Mouse (Mus musculus): Measurements from ENCODE around the gene Slc8b1.
"Not testable (repeated sequence)": the region's sequence is repeated elsewhere in the genome, so short reads cannot be mapped to it uniquely, and the experiment has no call there.

Slc8b1 gene

GRCm38 (mm10) chr5:120497071-120497470 is 13.9 kb upstream of the Slc8b1 start:
- no peak for DNase-seq

GRCm38 (mm10) chr5:120499202-120499601 is 11.8 kb upstream of the Slc8b1 start:
- no peak for DNase-seq

- not testable (repeated sequence) for DNase-seq
These were observed 10.4 kb upstream of the Slc8b1 start for GRCm38 (mm10) chr5:120500609-120501008.

GRCm38 (mm10) chr5:120502147-120502621 is 8.8 kb upstream of the Slc8b1 start:
- no peak for DNase-seq

- no peak for DNase-seq
These were observed 8.3 kb upstream of the Slc8b1 start for GRCm38 (mm10) chr5:120502675-120503143.

- peak; percentile 38 to 46 for DNase-seq
These were observed 7.7 kb upstream of the Slc8b1 start, which contains the start of gene Plbd2 for GRCm38 (mm10) chr5:120503144-120503795. TSS of gene Plbd2 (minus strand) at chr5:120503625.

- DNase-seq: peak; percentile 32 to 48
These were observed 5.6 kb upstream of the Slc8b1 start for GRCm38 (mm10) chr5:120505368-120505767.

GRCm38 (mm10) chr5:120505781-120506180 is 5.2 kb upstream of the Slc8b1 start:
- no peak for DNase-seq

- no peak for DNase-seq
These were observed 4.5 kb upstream of the Slc8b1 start for GRCm38 (mm10) chr5:120506490-120506889.

- DNase-seq: no peak
These were observed 3.7 kb upstream of the Slc8b1 start for GRCm38 (mm10) chr5:120507311-120507710.

GRCm38 (mm10) chr5:120511643-120512220 is 764 bp downstream of the Slc8b1 start:
- DNase-seq: no peak

- DNase-seq: no peak
These were observed 2.1 kb downstream of the Slc8b1 start for GRCm38 (mm10) chr5:120512911-120513555.

- no peak for DNase-seq
These were observed 3.2 kb downstream of the Slc8b1 start for GRCm38 (mm10) chr5:120514031-120514677.

GRCm38 (mm10) chr5:120514754-120515153 is 3.8 kb downstream of the Slc8b1 start:
- no peak for DNase-seq

GRCm38 (mm10) chr5:120515451-120515850 is 4.5 kb downstream of the Slc8b1 start:
- no peak for DNase-seq

- DNase-seq: no peak
These were observed 5.4 kb downstream of the Slc8b1 start for GRCm38 (mm10) chr5:120516221-120516984.

- DNase-seq: no peak
These were observed 6.6 kb downstream of the Slc8b1 start for GRCm38 (mm10) chr5:120517552-120517951.

- DNase-seq: no peak
These were observed 11.7 kb downstream of the Slc8b1 start for GRCm38 (mm10) chr5:120522649-120523048.

- DNase-seq: no peak
These were observed 13.8 kb downstream of the Slc8b1 start for GRCm38 (mm10) chr5:120524736-120525135.

- no peak for DNase-seq
These were observed 14.8 kb downstream of the Slc8b1 start for GRCm38 (mm10) chr5:120525737-120526136.

GRCm38 (mm10) chr5:120526311-120526710 is 15.3 kb downstream of the Slc8b1 start:
- no peak for DNase-seq

GRCm38 (mm10) chr5:120527296-120527964 is 16.5 kb downstream of the Slc8b1 start:
- DNase-seq: no peak

Data from thymus, adult 18-20 months (tissue).